Mouse (Mus musculus): Measurements from ENCODE around the gene Adamts17.

Adamts17 gene

GRCm38 (mm10) chr7:67072015-67072685 is 232.6 kb downstream of the Adamts17 start:
- H3K4me3 ChIP-seq (replicated peaks; ENCODE audit: low read length) = no peak overlapping the region
- no peaks in the 10 kb centered on the region for H3K9me3 ChIP-seq (ENCODE audit: low read length)
- H3K36me3 ChIP-seq (ENCODE audit: insufficient read depth, low read length) = no peaks in the 10 kb centered on the region
- H3K27me3 ChIP-seq (ENCODE audit: insufficient read depth, low read length) = no peaks in the 10 kb centered on the region
- TF ChIP-seq CTCF (conservative IDR thresholded peaks at IDR 0.05; ENCODE audit: low read length) (no peak), NANOG (IDR thresholded peaks at IDR 0.05; ENCODE audit: borderline replicate concordance, low read length) (no peak), POU5F1 (IDR thresholded peaks at IDR 0.05; ENCODE audit: borderline replicate concordance, low read length) (no peak)
- no peaks in the 10 kb centered on the region for H3K4me1 ChIP-seq (replicated peaks; ENCODE audit: low read depth, low read length)

GRCm38 (mm10) chr7:67082751-67083150 is 243.2 kb downstream of the Adamts17 start:
- TF ChIP-seq NANOG (IDR thresholded peaks at IDR 0.05; ENCODE audit: borderline replicate concordance, low read length) = no peak
- TF ChIP-seq CTCF (conservative IDR thresholded peaks at IDR 0.05; ENCODE audit: low read length) = no peak
- no peak for TF ChIP-seq POU5F1 (IDR thresholded peaks at IDR 0.05; ENCODE audit: borderline replicate concordance, low read length)
- no peaks in the 10 kb centered on the region for H3K27me3 ChIP-seq (ENCODE audit: insufficient read depth, low read length)
- H3K4me1 ChIP-seq (replicated peaks; ENCODE audit: low read depth, low read length) = no peaks in the 10 kb centered on the region
- H3K36me3 ChIP-seq (ENCODE audit: insufficient read depth, low read length) = no peaks in the 10 kb centered on the region
- H3K4me3 ChIP-seq (replicated peaks; ENCODE audit: low read length) = no peak overlapping the region
- no peaks in the 10 kb centered on the region for H3K9me3 ChIP-seq (ENCODE audit: low read length)

GRCm38 (mm10) chr7:67087759-67088158 is 248.2 kb downstream of the Adamts17 start:
- H3K4me3 ChIP-seq (replicated peaks; ENCODE audit: low read length) = no peak overlapping the region
- no peaks in the 10 kb centered on the region for H3K4me1 ChIP-seq (replicated peaks; ENCODE audit: low read depth, low read length)
- H3K27me3 ChIP-seq (ENCODE audit: insufficient read depth, low read length) = no peaks in the 10 kb centered on the region
- no peaks in the 10 kb centered on the region for H3K36me3 ChIP-seq (ENCODE audit: insufficient read depth, low read length)
- TF ChIP-seq NANOG (IDR thresholded peaks at IDR 0.05; ENCODE audit: borderline replicate concordance, low read length) = no peak
- no peak for TF ChIP-seq POU5F1 (IDR thresholded peaks at IDR 0.05; ENCODE audit: borderline replicate concordance, low read length)
- no peak for TF ChIP-seq CTCF (conservative IDR thresholded peaks at IDR 0.05; ENCODE audit: low read length)
- H3K9me3 ChIP-seq (ENCODE audit: low read length) = no peaks in the 10 kb centered on the region

- Histone ChIP-seq H3K9me3 (ENCODE audit: low read length) (no peaks in the 10 kb centered on the region), H3K27me3 (ENCODE audit: insufficient read depth, low read length) (no peaks in the 10 kb centered on the region), H3K4me3 (replicated peaks; ENCODE audit: low read length) (no peak overlapping the region), H3K4me1 (replicated peaks; ENCODE audit: low read depth, low read length) (no peaks in the 10 kb centered on the region), H3K36me3 (ENCODE audit: insufficient read depth, low read length) (no peaks in the 10 kb centered on the region)
- no peak for TF ChIP-seq POU5F1 (IDR thresholded peaks at IDR 0.05; ENCODE audit: borderline replicate concordance, low read length)
- TF ChIP-seq CTCF (conservative IDR thresholded peaks at IDR 0.05; ENCODE audit: low read length) = no peak
- TF ChIP-seq NANOG (IDR thresholded peaks at IDR 0.05; ENCODE audit: borderline replicate concordance, low read length) = no peak
Measured at GRCm38 (mm10) chr7:67097096-67097495, 257.6 kb downstream of the Adamts17 start.

GRCm38 (mm10) chr7:67101418-67101973 is 262.0 kb downstream of the Adamts17 start:
- Histone ChIP-seq H3K4me1 (replicated peaks; ENCODE audit: low read depth, low read length) (peaks cover 4% of the 10 kb centered on the region; the same call in 1 of the 2 replicates), H3K9me3 (ENCODE audit: low read length) (no peaks in the 10 kb centered on the region), H3K36me3 (ENCODE audit: insufficient read depth, low read length) (no peaks in the 10 kb centered on the region), H3K4me3 (replicated peaks; ENCODE audit: low read length) (no peak overlapping the region), H3K27me3 (ENCODE audit: insufficient read depth, low read length) (no peaks in the 10 kb centered on the region)
- TF ChIP-seq CTCF (conservative IDR thresholded peaks at IDR 0.05; ENCODE audit: low read length) (no peak), POU5F1 (IDR thresholded peaks at IDR 0.05; ENCODE audit: borderline replicate concordance, low read length) (no peak), NANOG (IDR thresholded peaks at IDR 0.05; ENCODE audit: borderline replicate concordance, low read length) (no peak)

GRCm38 (mm10) chr7:67110551-67111159 is 271.1 kb downstream of the Adamts17 start:
- Histone ChIP-seq H3K4me1 (replicated peaks; ENCODE audit: low read depth, low read length) (no peaks in the 10 kb centered on the region), H3K27me3 (ENCODE audit: insufficient read depth, low read length) (no peaks in the 10 kb centered on the region; the same call in 1 of the 2 replicates), H3K36me3 (ENCODE audit: insufficient read depth, low read length) (no peaks in the 10 kb centered on the region), H3K4me3 (replicated peaks; ENCODE audit: low read length) (no peak overlapping the region), H3K9me3 (ENCODE audit: low read length) (no peaks in the 10 kb centered on the region)
- TF ChIP-seq CTCF (conservative IDR thresholded peaks at IDR 0.05; ENCODE audit: low read length) (no peak), POU5F1 (IDR thresholded peaks at IDR 0.05; ENCODE audit: borderline replicate concordance, low read length) (no peak), NANOG (IDR thresholded peaks at IDR 0.05; ENCODE audit: borderline replicate concordance, low read length) (no peak)

GRCm38 (mm10) chr7:67112495-67113216 is 273.1 kb downstream of the Adamts17 start:
- H3K4me3 ChIP-seq (replicated peaks; ENCODE audit: low read length) = no peak overlapping the region
- no peak for TF ChIP-seq NANOG (IDR thresholded peaks at IDR 0.05; ENCODE audit: borderline replicate concordance, low read length)
- TF ChIP-seq CTCF (conservative IDR thresholded peaks at IDR 0.05; ENCODE audit: low read length) = no peak
- H3K4me1 ChIP-seq (replicated peaks; ENCODE audit: low read depth, low read length) = no peaks in the 10 kb centered on the region
- no peaks in the 10 kb centered on the region for H3K36me3 ChIP-seq (ENCODE audit: insufficient read depth, low read length)
- no peaks in the 10 kb centered on the region; the same call in 1 of the 2 replicates for H3K27me3 ChIP-seq (ENCODE audit: insufficient read depth, low read length)
- no peaks in the 10 kb centered on the region for H3K9me3 ChIP-seq (ENCODE audit: low read length)

GRCm38 (mm10) chr7:67114056-67114455 is 274.5 kb downstream of the Adamts17 start:
- Histone ChIP-seq H3K27me3 (ENCODE audit: insufficient read depth, low read length) (no peaks in the 10 kb centered on the region; the same call in 1 of the 2 replicates), H3K36me3 (ENCODE audit: insufficient read depth, low read length) (no peaks in the 10 kb centered on the region), H3K9me3 (ENCODE audit: low read length) (no peaks in the 10 kb centered on the region), H3K4me1 (replicated peaks; ENCODE audit: low read depth, low read length) (no peaks in the 10 kb centered on the region), H3K4me3 (replicated peaks; ENCODE audit: low read length) (no peak overlapping the region)
- TF ChIP-seq NANOG (IDR thresholded peaks at IDR 0.05; ENCODE audit: borderline replicate concordance, low read length) (no peak), POU5F1 (IDR thresholded peaks at IDR 0.05; ENCODE audit: borderline replicate concordance, low read length) (no peak), CTCF (conservative IDR thresholded peaks at IDR 0.05; ENCODE audit: low read length) (no peak)

All from E14TG2a.4 (cell line).